17 mouse cellular contexts compared by ENCODE assay signal in the genomic region with DNA sequence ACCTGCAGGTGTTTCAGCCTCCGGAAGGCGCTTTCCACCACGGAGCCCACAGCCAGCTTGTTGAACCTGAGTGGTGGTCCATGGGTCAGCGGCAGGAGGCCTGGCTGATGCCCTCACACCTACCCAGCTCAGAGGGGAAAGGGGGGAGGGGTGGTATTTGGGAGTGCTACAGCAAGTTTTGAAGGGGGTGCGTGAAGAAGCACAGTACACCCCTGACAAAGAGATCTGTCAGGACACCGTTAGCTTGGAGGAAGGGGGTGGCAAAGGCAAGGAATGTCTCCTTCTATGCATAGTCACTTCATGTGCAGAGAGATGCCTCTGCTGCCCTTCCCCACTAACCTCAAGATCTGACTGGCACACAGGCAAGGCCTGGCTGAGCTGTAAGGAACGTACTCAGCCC. TPM values are rescaled to one million over a fixed set of nuclear protein-coding genes. Genes with fewer than 3 reads are reported as not detected.
"Had no signal": no experiment of that assay in that cellular context is flagged by ENCODE, and none has a peak within 500 bp of the region (broad histone marks: within the 10 kb centered on the region; RNA-seq: fewer than 3 reads in every experiment).

No protein-coding gene starts in this region.

- H3K4me3 ChIP-seq: neural tube, embryonic 12.5 days; neural tube, embryonic 13.5 days; neural tube, embryonic 15.5 days; stomach, embryonic 15.5 days had no signal

- H3K9me3 ChIP-seq: neural tube, embryonic 12.5 days; neural tube, embryonic 13.5 days; neural tube, embryonic 15.5 days; stomach, embryonic 15.5 days had no signal

- H3K4me1 ChIP-seq: neural tube, embryonic 12.5 days; neural tube, embryonic 13.5 days; neural tube, embryonic 15.5 days; stomach, embryonic 15.5 days had no signal

- H3K36me3 ChIP-seq: neural tube, embryonic 12.5 days; neural tube, embryonic 13.5 days; neural tube, embryonic 15.5 days; stomach, embryonic 15.5 days had no signal

- DNase-seq: retina, postnatal 1 day; right cerebral cortex, adult 18-20 months; right cerebral cortex, postnatal 14 days; right cerebral cortex, postnatal 25 days; right cerebral cortex, postnatal 4 days; spleen, adult 18-20 months; thymus, adult 18-20 months had no signal

- H3K27ac ChIP-seq: neural tube, embryonic 12.5 days; neural tube, embryonic 13.5 days; neural tube, embryonic 15.5 days; stomach, embryonic 15.5 days; stomach, postnatal 0 days had no signal

- H3K27me3 ChIP-seq: neural tube, embryonic 12.5 days; neural tube, embryonic 13.5 days; neural tube, embryonic 15.5 days; stomach, embryonic 15.5 days had no signal

RNA-seq across cellular contexts. Expression of a gene that starts 49.7 kb away (rescaled TPM):
- total RNA-seq: neutrophil, adult 5-6 weeks had no signal
- polyA plus RNA-seq: neural tube, embryonic 11.5 days; neural tube, embryonic 12.5 days; neural tube, embryonic 13.5 days; neural tube, embryonic 14.5 days; neural tube, embryonic 15.5 days; stomach, embryonic 14.5 days; thymus, postnatal 0 days had no signal
